Mouse (Mus musculus) gastrocnemius, postnatal 36 days (tissue): ENCODE measurements at regions not wholly inside any gene's neighbourhood (a gene's known extent, or its start where the extent isn't known, plus 50 kb on each side); places are given as distances from the start of the nearest gene placed in this dataset.

ENCODE experiments used
- DNase-seq, 2 experiments: peaks; one replicate each; pipeline ENCODE4 v3.0.0; 2022
- intact Hi-C: fragments of 180-260 bp; cut with DNase I; formaldehyde crosslinking; loops from one replicate; pipeline ENCODE4 v1.15.1; 2025
- microRNA-seq, 2 experiments: library from miRNA; unstranded; fragments of <30 nt; microRNA quantifications; one replicate each; pipeline ENCODE4 v1.2.0; 2021

DNA sequence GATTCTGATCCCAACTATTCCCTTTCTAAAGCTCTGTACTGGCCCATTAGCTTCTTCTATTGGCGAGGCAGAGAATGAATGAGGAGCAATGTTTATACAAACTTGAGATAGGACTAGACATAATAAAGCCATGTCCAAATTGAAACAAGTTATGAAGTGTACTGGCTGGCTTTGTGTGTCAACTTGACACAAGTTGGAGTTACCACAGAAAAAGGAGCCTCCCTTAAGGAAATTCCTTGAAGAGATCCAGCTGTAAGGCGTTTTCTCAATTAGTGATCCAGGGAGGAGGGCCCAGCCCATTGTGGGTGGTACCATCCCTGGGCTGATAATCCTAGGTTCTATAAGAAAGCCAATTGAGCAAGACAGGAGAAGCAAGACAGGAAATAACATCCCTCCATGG, 135.9 kb upstream of the Cr2 start:
- DNase-seq = no peak
- intact Hi-C loops = no loop called here

DNA sequence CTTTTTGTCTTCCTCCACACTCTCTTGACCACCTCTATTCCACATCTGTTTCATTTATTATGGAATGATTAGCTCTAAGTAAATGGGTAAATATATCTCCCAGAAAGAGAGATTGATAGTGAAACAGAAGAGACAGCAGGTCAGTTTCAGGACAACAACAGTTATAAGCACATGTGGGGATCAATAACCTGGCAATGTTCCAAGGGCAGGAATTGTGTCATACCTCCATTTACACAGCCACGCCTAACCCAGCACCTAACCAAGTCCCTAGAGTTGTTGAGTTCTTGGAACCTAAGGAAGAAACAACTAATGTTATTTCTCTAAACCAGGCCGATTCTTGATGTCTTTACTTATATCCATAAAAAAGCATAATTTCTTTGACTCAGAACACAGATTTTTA, 108.6 kb upstream of the Cr2 start:
- intact Hi-C loops = no loop called here
- DNase-seq = no peak

DNA sequence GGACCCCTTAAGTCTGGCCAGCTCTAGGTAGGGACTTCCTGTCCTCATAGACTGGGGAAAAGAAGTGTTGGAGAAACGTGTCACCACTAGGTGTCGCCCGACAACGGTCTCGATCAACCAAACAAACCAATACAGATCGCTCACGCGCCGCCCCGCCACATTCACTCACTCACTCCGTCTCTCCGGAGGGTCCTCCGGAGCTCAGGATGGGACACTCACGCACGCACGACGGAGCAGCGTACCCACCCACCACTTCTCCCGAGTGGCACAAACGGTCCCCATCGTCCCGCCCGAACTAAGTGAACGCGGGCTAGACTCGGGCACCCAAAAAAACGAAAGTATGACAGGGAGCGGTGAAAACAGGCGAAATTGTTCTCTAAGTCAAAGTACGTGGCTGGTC, 65.0 kb upstream of the Cr2 start:
- peak; percentile 97 for DNase-seq
- intact Hi-C loops = no loop called here

DNA sequence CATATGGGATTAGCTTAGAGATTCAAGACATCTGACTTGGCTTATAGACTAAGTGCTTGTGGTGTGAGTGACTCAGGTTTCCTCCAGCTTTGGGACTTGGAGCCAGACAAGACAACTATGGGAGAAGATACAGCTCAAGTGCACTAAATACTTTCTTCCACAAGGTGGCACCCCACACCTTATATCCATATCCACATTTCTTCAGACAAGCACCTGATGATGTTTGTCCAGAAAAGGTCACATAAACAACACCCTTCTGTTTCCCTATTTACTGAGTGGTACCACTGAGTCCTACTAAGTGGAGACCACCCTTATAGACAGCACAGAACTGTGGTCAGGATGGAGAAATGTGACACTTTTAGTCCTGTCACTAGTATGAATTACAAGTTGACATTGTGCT, 56.1 kb upstream of the Cr2 start:
- intact Hi-C loops = no loop called here
- peak in 1 of 2 experiments; percentile 9 for DNase-seq

DNA sequence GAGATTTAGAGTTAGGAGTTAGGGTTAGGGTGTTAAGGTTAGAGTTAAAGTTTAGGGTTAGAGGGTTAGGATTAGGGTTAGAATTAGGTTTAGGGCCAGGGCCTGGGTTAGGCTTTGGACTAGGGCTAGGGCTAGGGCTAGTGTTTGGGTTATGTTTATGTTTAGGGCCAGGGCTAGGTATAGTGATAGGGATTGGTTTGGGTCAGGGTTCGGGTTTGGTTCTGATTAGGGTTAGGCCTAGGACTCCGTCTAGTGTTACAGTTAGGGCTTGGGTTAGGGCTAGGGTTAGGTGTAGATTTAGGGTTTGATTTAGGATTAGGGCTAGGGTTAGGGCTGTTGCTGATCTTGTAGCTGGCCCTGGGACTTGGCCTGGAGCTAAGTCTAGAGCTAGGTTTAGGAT, 50.5 kb upstream of the Cr2 start:
- intact Hi-C loops = no loop called here
- no peak for DNase-seq

Small RNAs in the stretch of these regions (microRNA-seq; reads per million reads assigned to microRNA genes)
- 0 reads per million in 2 experiments for gene Gm24802
